Mouse (Mus musculus): ENCODE results near the gene Rtn1.

DNA sequence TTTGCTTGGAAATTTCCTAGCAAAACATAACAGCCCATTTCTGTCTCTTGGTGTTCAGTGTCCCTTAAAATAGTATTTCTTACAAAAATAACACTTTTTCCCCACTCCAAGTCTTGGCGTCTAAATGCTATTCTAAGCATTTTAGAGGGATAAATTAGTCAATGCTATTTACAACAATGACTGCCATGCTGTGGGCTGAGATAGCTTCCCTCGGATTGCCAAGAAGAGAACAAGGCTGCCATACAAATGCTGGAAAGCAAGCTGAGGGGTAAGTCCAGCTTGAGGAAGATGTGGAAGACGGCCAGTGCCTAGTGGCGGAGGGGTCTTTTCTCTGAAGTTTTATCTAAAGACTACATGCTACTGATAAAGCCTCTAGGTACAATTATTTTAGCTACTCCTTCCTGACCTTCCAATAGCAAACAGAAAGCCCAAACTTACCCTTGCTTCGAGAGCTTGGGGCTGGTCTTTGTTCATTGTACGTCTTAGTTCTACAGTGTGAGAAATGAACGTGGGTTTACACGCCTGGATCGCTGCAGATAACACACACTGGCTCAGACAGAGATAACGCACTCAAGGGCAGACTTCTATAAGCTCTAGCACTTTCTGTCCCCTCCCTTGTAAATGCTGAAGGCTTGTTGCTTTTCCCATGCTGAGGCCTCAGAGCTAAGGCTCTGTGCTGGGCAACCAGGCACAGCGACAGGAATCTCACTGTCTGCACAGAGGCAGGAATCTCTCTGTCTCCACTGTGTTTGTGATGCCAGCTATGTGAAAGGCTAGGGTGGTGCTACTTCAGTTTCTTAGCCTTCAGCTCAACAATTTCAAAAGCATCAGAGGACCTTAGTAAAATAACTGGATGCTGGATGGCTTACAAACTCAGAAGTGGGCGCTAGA, 145.4 kb downstream of the Rtn1 start:
- TF ChIP-seq CTCF (IDR thresholded peaks at IDR 0.05; ENCODE audit: borderline replicate concordance, insufficient read depth, low read depth, low read length) (no peak), POLR2A (IDR thresholded peaks at IDR 0.05; ENCODE audit: borderline replicate concordance, insufficient read depth, low read length) (no peak)

All from cerebellum, adult 2 months (tissue).